Mouse (Mus musculus): ENCODE measurements at regions not wholly inside any gene's neighbourhood (a gene's known extent, or its start where the extent isn't known, plus 50 kb on each side); places are given as distances from the start of the nearest gene placed in this dataset.
A peak's percentile ranks its signal among the peaks of the same experiment; 100 is the strongest.

GRCm38 (mm10) chr14:112686037-112686436 lies 628.4 kb upstream of the Tpm3-rs7 start:
- Histone ChIP-seq H3K27me3 (ENCODE audit: control insufficient read depth, insufficient read depth, low read length) (no peaks in the 10 kb centered on the region), H3K9me3 (ENCODE audit: control insufficient read depth, low read length) (no peaks in the 10 kb centered on the region), H3K4me2 (no peak overlapping the region), H3K27ac (ENCODE audit: low read depth, low read length) (no peak overlapping the region), H3K36me3 (ENCODE audit: control insufficient read depth, insufficient read depth, low read length) (no peaks in the 10 kb centered on the region), H3K9ac (ENCODE audit: low read length) (no peak overlapping the region), H3K4me3 (ENCODE audit: low read depth, low read length) (no peak overlapping the region), H3K4me1 (ENCODE audit: control insufficient read depth, insufficient read depth, low read length) (no peaks in the 10 kb centered on the region)
- 72% methylated on average over 2 of the region's 2 CpGs for WGBS
- DNase-seq (ENCODE audit: low spot score, missing footprints), result peak; percentile 53
- ATAC-seq (ENCODE audit: low FRiP score), result no peak

GRCm38 (mm10) chr14:112719513-112719912 lies 594.9 kb upstream of the Tpm3-rs7 start:
- no peaks in the 10 kb centered on the region for H3K27me3 ChIP-seq (ENCODE audit: control insufficient read depth, insufficient read depth, low read length)
- no peak overlapping the region for H3K4me2 ChIP-seq
- DNase-seq (ENCODE audit: low spot score, missing footprints) (no peak), ATAC-seq (ENCODE audit: low FRiP score) (no peak)
- no peaks in the 10 kb centered on the region for H3K9me3 ChIP-seq (ENCODE audit: control insufficient read depth, low read length)
- no peaks in the 10 kb centered on the region for H3K36me3 ChIP-seq (ENCODE audit: control insufficient read depth, insufficient read depth, low read length)
- no peaks in the 10 kb centered on the region for H3K4me1 ChIP-seq (ENCODE audit: control insufficient read depth, insufficient read depth, low read length)
- H3K27ac ChIP-seq (ENCODE audit: low read depth, low read length), result no peak overlapping the region
- no peak overlapping the region for H3K9ac ChIP-seq (ENCODE audit: low read length)
- WGBS, result 81% methylated on average over 10 of the region's 10 CpGs
- H3K4me3 ChIP-seq (ENCODE audit: low read depth, low read length), result no peak overlapping the region

All from midbrain, embryonic 11.5 days (tissue).